Mouse (Mus musculus): ENCODE results near the gene Mprip. TPM values are rescaled to one million over a fixed set of nuclear protein-coding genes. Genes with fewer than 3 reads are reported as not detected.

Mprip gene
- polyA plus RNA-seq, 1 experiment = 246 TPM

- no peak for TF ChIP-seq POLR2A (IDR thresholded peaks at IDR 0.05; ENCODE audit: control insufficient read depth, low read depth, low read length)
- TF ChIP-seq CTCF (IDR thresholded peaks at IDR 0.05; ENCODE audit: control insufficient read depth, insufficient read depth, insufficient replicate concordance, low read depth, low read length) = no peak
- no peak overlapping the region for H3K4me3 ChIP-seq (ENCODE audit: control insufficient read depth, low read depth, low read length)
- no peaks in the 10 kb centered on the region for H3K27me3 ChIP-seq (ENCODE audit: control insufficient read depth, insufficient read depth, low read length)
- peaks cover 9% of the 10 kb centered on the region for H3K36me3 ChIP-seq (ENCODE audit: control insufficient read depth, insufficient read depth, low read length)
- H3K27ac ChIP-seq (ENCODE audit: control insufficient read depth, insufficient read depth, low read depth, low read length) = no peak overlapping the region
- no peaks in the 10 kb centered on the region for H3K4me1 ChIP-seq (ENCODE audit: control insufficient read depth, insufficient read depth, low read length)
These were observed 84.7 kb downstream of the Mprip start for GRCm38 (mm10) chr11:59745851-59746250.

- no peak overlapping the region for H3K4me3 ChIP-seq (ENCODE audit: control insufficient read depth, low read depth, low read length)
- TF ChIP-seq CTCF (IDR thresholded peaks at IDR 0.05; ENCODE audit: control insufficient read depth, insufficient read depth, insufficient replicate concordance, low read depth, low read length) (no peak), POLR2A (IDR thresholded peaks at IDR 0.05; ENCODE audit: control insufficient read depth, low read depth, low read length) (no peak)
- no peaks in the 10 kb centered on the region for H3K27me3 ChIP-seq (ENCODE audit: control insufficient read depth, insufficient read depth, low read length)
- peaks cover 9% of the 10 kb centered on the region for H3K36me3 ChIP-seq (ENCODE audit: control insufficient read depth, insufficient read depth, low read length)
- no peaks in the 10 kb centered on the region for H3K4me1 ChIP-seq (ENCODE audit: control insufficient read depth, insufficient read depth, low read length)
- H3K27ac ChIP-seq (ENCODE audit: control insufficient read depth, insufficient read depth, low read depth, low read length) = no peak overlapping the region
These were observed 85.5 kb downstream of the Mprip start for GRCm38 (mm10) chr11:59746614-59747013.

- TF ChIP-seq CTCF (IDR thresholded peaks at IDR 0.05; ENCODE audit: control insufficient read depth, insufficient read depth, insufficient replicate concordance, low read depth, low read length) = no peak
- no peak for TF ChIP-seq POLR2A (IDR thresholded peaks at IDR 0.05; ENCODE audit: control insufficient read depth, low read depth, low read length)
- H3K4me1 ChIP-seq (ENCODE audit: control insufficient read depth, insufficient read depth, low read length) = no peaks in the 10 kb centered on the region
These were observed 87.9 kb downstream of the Mprip start for GRCm38 (mm10) chr11:59749050-59749449.

GRCm38 (mm10) chr11:59754504-59754903, 93.4 kb downstream of the Mprip start:
- Histone ChIP-seq H3K36me3 (ENCODE audit: control insufficient read depth, insufficient read depth, low read length) (peaks cover 6% of the 10 kb centered on the region), H3K4me3 (ENCODE audit: control insufficient read depth, low read depth, low read length) (no peak overlapping the region), H3K27ac (ENCODE audit: control insufficient read depth, insufficient read depth, low read depth, low read length) (no peak overlapping the region), H3K27me3 (ENCODE audit: control insufficient read depth, insufficient read depth, low read length) (no peaks in the 10 kb centered on the region), H3K4me1 (ENCODE audit: control insufficient read depth, insufficient read depth, low read length) (no peaks in the 10 kb centered on the region; the same call in 1 of the 2 replicates)
- TF ChIP-seq POLR2A (IDR thresholded peaks at IDR 0.05; ENCODE audit: control insufficient read depth, low read depth, low read length) (no peak), CTCF (IDR thresholded peaks at IDR 0.05; ENCODE audit: control insufficient read depth, insufficient read depth, insufficient replicate concordance, low read depth, low read length) (no peak)

More at GRCm38 (mm10) chr11:59749050-59749449, 87.9 kb downstream of the Mprip start:
- Histone ChIP-seq H3K27ac (ENCODE audit: control insufficient read depth, insufficient read depth, low read depth, low read length) (no peak overlapping the region), H3K36me3 (ENCODE audit: control insufficient read depth, insufficient read depth, low read length) (peaks cover 5% of the 10 kb centered on the region), H3K27me3 (ENCODE audit: control insufficient read depth, insufficient read depth, low read length) (no peaks in the 10 kb centered on the region), H3K4me3 (ENCODE audit: control insufficient read depth, low read depth, low read length) (peak overlapping the region; percentile 63; the same call in 1 of the 2 replicates)

- TF ChIP-seq CTCF (IDR thresholded peaks at IDR 0.05; ENCODE audit: control insufficient read depth, insufficient read depth, insufficient replicate concordance, low read depth, low read length) = no peak
- TF ChIP-seq POLR2A (IDR thresholded peaks at IDR 0.05; ENCODE audit: control insufficient read depth, low read depth, low read length) = no peak
- Histone ChIP-seq H3K4me3 (ENCODE audit: control insufficient read depth, low read depth, low read length) (no peak overlapping the region), H3K27me3 (ENCODE audit: control insufficient read depth, insufficient read depth, low read length) (no peaks in the 10 kb centered on the region), H3K36me3 (ENCODE audit: control insufficient read depth, insufficient read depth, low read length) (peaks cover 2% of the 10 kb centered on the region; the same call in 1 of the 2 replicates), H3K4me1 (ENCODE audit: control insufficient read depth, insufficient read depth, low read length) (no peaks in the 10 kb centered on the region; the same call in 1 of the 2 replicates), H3K27ac (ENCODE audit: control insufficient read depth, insufficient read depth, low read depth, low read length) (no peak overlapping the region)
These were observed 95.2 kb downstream of the Mprip start for GRCm38 (mm10) chr11:59756351-59756750.

GRCm38 (mm10) chr11:59758191-59758985, 97.3 kb downstream of the Mprip start:
- no peaks in the 10 kb centered on the region; the same call in 1 of the 2 replicates for H3K4me1 ChIP-seq (ENCODE audit: control insufficient read depth, insufficient read depth, low read length)
- H3K27me3 ChIP-seq (ENCODE audit: control insufficient read depth, insufficient read depth, low read length) = no peaks in the 10 kb centered on the region
- H3K4me3 ChIP-seq (ENCODE audit: control insufficient read depth, low read depth, low read length) = no peak overlapping the region
- H3K27ac ChIP-seq (ENCODE audit: control insufficient read depth, insufficient read depth, low read depth, low read length) = no peak overlapping the region
- peaks cover 2% of the 10 kb centered on the region; the same call in 1 of the 2 replicates for H3K36me3 ChIP-seq (ENCODE audit: control insufficient read depth, insufficient read depth, low read length)
- TF ChIP-seq POLR2A (IDR thresholded peaks at IDR 0.05; ENCODE audit: control insufficient read depth, low read depth, low read length) (no peak), CTCF (IDR thresholded peaks at IDR 0.05; ENCODE audit: control insufficient read depth, insufficient read depth, insufficient replicate concordance, low read depth, low read length) (no peak)

GRCm38 (mm10) chr11:59759178-59759577, 98.1 kb downstream of the Mprip start:
- no peaks in the 10 kb centered on the region; the same call in 1 of the 2 replicates for H3K4me1 ChIP-seq (ENCODE audit: control insufficient read depth, insufficient read depth, low read length)
- H3K27ac ChIP-seq (ENCODE audit: control insufficient read depth, insufficient read depth, low read depth, low read length) = no peak overlapping the region
- H3K27me3 ChIP-seq (ENCODE audit: control insufficient read depth, insufficient read depth, low read length) = no peaks in the 10 kb centered on the region
- no peak overlapping the region for H3K4me3 ChIP-seq (ENCODE audit: control insufficient read depth, low read depth, low read length)
- H3K36me3 ChIP-seq (ENCODE audit: control insufficient read depth, insufficient read depth, low read length) = peaks cover 2% of the 10 kb centered on the region; the same call in 1 of the 2 replicates
- no peak for TF ChIP-seq POLR2A (IDR thresholded peaks at IDR 0.05; ENCODE audit: control insufficient read depth, low read depth, low read length)
